Mouse (Mus musculus) embryonic facial prominence, embryonic 11.5 days (tissue): Measurements from ENCODE around the gene Aktip. TPM values are rescaled to one million over a fixed set of nuclear protein-coding genes. Genes with fewer than 3 reads are reported as not detected.
A peak's percentile ranks its signal among the peaks of the same experiment; 100 is the strongest.

ENCODE experiments used
- ATAC-seq: fragments of 200-750 bp; cut with Nextera tagmentation; replicated peaks from 2 replicates; pipeline ENCODE4 v1.8.0; 2017; ENCODE audit warnings: low read depth; ENCODE audit not compliant: insufficient number of reproducible peaks, low FRiP score, low TSS enrichment
- DNase-seq: peaks from one replicate; pipeline ENCODE4 v3.0.0-alpha.2; 2015; ENCODE audit warnings: low spot score
- H3K27ac ChIP-seq: fragments of 300-500 bp; sonication (generic); replicated peaks from 2 replicates; pipeline ENCODE4 v1.5.1; 2014; ENCODE audit warnings: mild to moderate bottlenecking, low read depth, low read length, control low read depth
- H3K27me3 ChIP-seq: fragments of 300-500 bp; sonication (generic); 2 replicates; pipeline ENCODE4 v1.6.1; 2014; ENCODE audit warnings: mild to moderate bottlenecking, low read length, moderate library complexity, mixed read lengths; ENCODE audit not compliant: control insufficient read depth, insufficient read depth
- H3K36me3 ChIP-seq: fragments of 300-500 bp; sonication (generic); replicated peaks from 2 replicates; pipeline ENCODE4 v1.6.1; 2014; ENCODE audit warnings: low read depth, mild to moderate bottlenecking, low read length, moderate library complexity, mixed read lengths; ENCODE audit not compliant: control insufficient read depth, insufficient read depth
- H3K4me1 ChIP-seq: fragments of 300-500 bp; sonication (generic); 2 replicates; pipeline ENCODE4 v1.6.1; 2014; ENCODE audit warnings: low read length, mixed read lengths; ENCODE audit not compliant: control insufficient read depth, insufficient read depth
- H3K4me2 ChIP-seq: fragments of 300-500 bp; sonication (generic); 2 replicates; pipeline ENCODE4 v1.6.1; 2014; ENCODE audit warnings: low read depth, mild to moderate bottlenecking, control low read depth, low read length, moderate library complexity
- H3K4me3 ChIP-seq: fragments of 300-500 bp; sonication (generic); 2 replicates; pipeline ENCODE4 v1.5.1; 2014; ENCODE audit warnings: low read depth, low read length, control low read depth
- H3K9ac ChIP-seq: fragments of 300-500 bp; sonication (generic); replicated peaks from 2 replicates; pipeline ENCODE4 v1.6.1; 2014; ENCODE audit warnings: mild to moderate bottlenecking, control low read depth, low read length
- H3K9me3 ChIP-seq: fragments of 300-500 bp; sonication (generic); replicated peaks from 2 replicates; pipeline ENCODE4 v1.6.1; 2016; ENCODE audit warnings: mild to moderate bottlenecking, low read length, inconsistent platforms, mixed read lengths; ENCODE audit not compliant: control insufficient read depth
- WGBS: fragments of 180-500 bp; shearing (Covaris S2); extraction: QIAGEN DNeasy Blood & Tissue Kit; methylation state at CpG from one replicate; pipeline ENCODE4 v1.1.7; 2014; 5-methylcytosine and 5-hydroxymethylcytosine counted together
- polyA plus RNA-seq: library from polyadenylated mRNA; unstranded; fragments of >200 nt; fragmentation: Nextera tagmentation; extraction: Ambion mirVana; gene quantifications from 2 replicates; pipeline ENCODE4 v1.2.1, GENCODE M21; 2014

The Aktip gene
- polyA plus RNA-seq, 1 experiment from 2014 or later = 64.9 TPM

GRCm38 (mm10) chr8:91205897-91206296 is 6.1 kb upstream of the Aktip start:
- no peak overlapping the region for H3K27ac ChIP-seq
- H3K27me3 ChIP-seq = no peaks in the 10 kb centered on the region
- H3K4me1 ChIP-seq = no peaks in the 10 kb centered on the region
- ATAC-seq (no peak), DNase-seq (no peak)
- H3K9me3 ChIP-seq = no peaks in the 10 kb centered on the region
- H3K4me3 ChIP-seq = no peak overlapping the region
- H3K9ac ChIP-seq = no peak overlapping the region
- H3K4me2 ChIP-seq = no peak overlapping the region
- WGBS = 83% methylated on average over 6 of the region's 6 CpGs
- no peaks in the 10 kb centered on the region for H3K36me3 ChIP-seq

GRCm38 (mm10) chr8:91201184-91201583 is 1.4 kb upstream of the Aktip start:
- no peak overlapping the region for H3K9ac ChIP-seq
- WGBS = 63% methylated on average over 2 of the region's 2 CpGs
- no peak overlapping the region for H3K27ac ChIP-seq
- H3K9me3 ChIP-seq = no peaks in the 10 kb centered on the region
- H3K4me2 ChIP-seq = no peak overlapping the region
- no peaks in the 10 kb centered on the region for H3K4me1 ChIP-seq
- ATAC-seq = no peak
- H3K27me3 ChIP-seq = no peaks in the 10 kb centered on the region
- H3K36me3 ChIP-seq = no peaks in the 10 kb centered on the region
- DNase-seq = no peak
- H3K4me3 ChIP-seq = no peak overlapping the region

GRCm38 (mm10) chr8:91198036-91198435 is 1.7 kb downstream of the Aktip start:
- H3K27me3 ChIP-seq = no peaks in the 10 kb centered on the region
- ATAC-seq (no peak), DNase-seq (no peak)
- H3K27ac ChIP-seq = no peak overlapping the region
- H3K9ac ChIP-seq = no peak overlapping the region
- 81% methylated on average over 3 of the region's 3 CpGs for WGBS
- no peak overlapping the region for H3K4me2 ChIP-seq
- H3K9me3 ChIP-seq = no peaks in the 10 kb centered on the region
- no peaks in the 10 kb centered on the region for H3K4me1 ChIP-seq
- no peaks in the 10 kb centered on the region for H3K36me3 ChIP-seq
- no peak overlapping the region for H3K4me3 ChIP-seq

GRCm38 (mm10) chr8:91197233-91197632 is 2.5 kb downstream of the Aktip start:
- no peak for ATAC-seq

GRCm38 (mm10) chr8:91196661-91197060 is 3.1 kb downstream of the Aktip start:
- WGBS = 80% methylated on average over 12 of the region's 12 CpGs
- H3K9me3 ChIP-seq = no peaks in the 10 kb centered on the region
- no peak for ATAC-seq

More at GRCm38 (mm10) chr8:91197233-91197632, 2.5 kb downstream of the Aktip start:
- no peak overlapping the region for H3K4me2 ChIP-seq
- no peaks in the 10 kb centered on the region for H3K27me3 ChIP-seq
- no peaks in the 10 kb centered on the region for H3K9me3 ChIP-seq
- no peaks in the 10 kb centered on the region for H3K4me1 ChIP-seq
- WGBS = 82% methylated on average over 5 of the region's 5 CpGs
- DNase-seq = no peak
- no peak overlapping the region for H3K4me3 ChIP-seq
- H3K27ac ChIP-seq = no peak overlapping the region
- H3K9ac ChIP-seq = no peak overlapping the region
- no peaks in the 10 kb centered on the region for H3K36me3 ChIP-seq

GRCm38 (mm10) chr8:91194081-91194480 is 5.7 kb downstream of the Aktip start:
- Histone ChIP-seq H3K4me2 (no peak overlapping the region), H3K36me3 (no peaks in the 10 kb centered on the region), H3K9me3 (no peaks in the 10 kb centered on the region), H3K4me1 (no peaks in the 10 kb centered on the region; the same call in 1 of the 2 replicates), H3K9ac (no peak overlapping the region), H3K4me3 (no peak overlapping the region), H3K27me3 (no peaks in the 10 kb centered on the region), H3K27ac (no peak overlapping the region)
- ATAC-seq (no peak), DNase-seq (no peak)
- WGBS = 80% methylated on average over 2 of the region's 2 CpGs

More at GRCm38 (mm10) chr8:91196661-91197060, 3.1 kb downstream of the Aktip start:
- Histone ChIP-seq H3K9ac (no peak overlapping the region), H3K4me3 (no peak overlapping the region), H3K4me1 (no peaks in the 10 kb centered on the region), H3K27ac (no peak overlapping the region), H3K27me3 (no peaks in the 10 kb centered on the region), H3K36me3 (no peaks in the 10 kb centered on the region), H3K4me2 (no peak overlapping the region)
- DNase-seq = peak; percentile 9

- no peak overlapping the region for H3K4me3 ChIP-seq
- no peak overlapping the region for H3K27ac ChIP-seq
- H3K9ac ChIP-seq = no peak overlapping the region
- H3K4me1 ChIP-seq = no peaks in the 10 kb centered on the region; the same call in 1 of the 2 replicates
- H3K9me3 ChIP-seq = no peaks in the 10 kb centered on the region
- no peak for ATAC-seq
- 76% methylated on average over 5 of the region's 5 CpGs for WGBS
- no peaks in the 10 kb centered on the region for H3K36me3 ChIP-seq
- H3K27me3 ChIP-seq = no peaks in the 10 kb centered on the region
- no peak overlapping the region for H3K4me2 ChIP-seq
- DNase-seq = no peak
Measured at GRCm38 (mm10) chr8:91192941-91193340, 6.8 kb downstream of the Aktip start.

- Histone ChIP-seq H3K4me1 (no peaks in the 10 kb centered on the region; the same call in 1 of the 2 replicates), H3K27me3 (no peaks in the 10 kb centered on the region), H3K9me3 (no peaks in the 10 kb centered on the region), H3K9ac (peak overlapping the region; percentile 46), H3K27ac (no peak overlapping the region), H3K4me2 (peak overlapping the region; percentile 40), H3K4me3 (no peak overlapping the region), H3K36me3 (no peaks in the 10 kb centered on the region)
- peak; percentile 64; the same call in 1 of the 2 replicates for ATAC-seq
- peak; percentile 87 for DNase-seq
- 6% methylated on average over 17 of the region's 17 CpGs for WGBS
Measured at GRCm38 (mm10) chr8:91190816-91191340, 8.9 kb downstream of the Aktip start.
